Mouse (Mus musculus) heart, embryonic 15.5 days (tissue): ENCODE data around the gene Srrm2. TPM values are rescaled to one million over a fixed set of nuclear protein-coding genes. Genes with fewer than 3 reads are reported as not detected.

Source experiments
- ATAC-seq: fragments of 200-750 bp; cut with Nextera tagmentation; replicated peaks from 2 replicates; pipeline ENCODE4 v1.8.0; 2017; ENCODE audit warnings: low read depth, moderate TSS enrichment; ENCODE audit not compliant: insufficient number of reproducible peaks, insufficient read depth, low FRiP score
- H3K27ac ChIP-seq: fragments of 300-500 bp; sonication (generic); 2 replicates; pipeline ENCODE4 v1.5.1; 2015; ENCODE audit warnings: mild to moderate bottlenecking, inconsistent platforms
- H3K27me3 ChIP-seq: fragments of 300-500 bp; sonication (generic); 2 replicates; pipeline ENCODE4 v1.6.1; 2015; ENCODE audit warnings: inconsistent platforms
- H3K36me3 ChIP-seq: fragments of 300-500 bp; sonication (generic); 2 replicates; pipeline ENCODE4 v1.6.1; 2015; ENCODE audit warnings: mild to moderate bottlenecking, inconsistent platforms
- H3K4me1 ChIP-seq: fragments of 300-500 bp; sonication (generic); replicated peaks from 2 replicates; pipeline ENCODE4 v1.6.1; 2015; ENCODE audit warnings: inconsistent platforms
- H3K4me2 ChIP-seq: fragments of 300-500 bp; sonication (generic); 2 replicates; pipeline ENCODE4 v1.6.1; 2015; ENCODE audit warnings: inconsistent platforms, mild to moderate bottlenecking, moderate library complexity
- H3K4me3 ChIP-seq: fragments of 300-500 bp; sonication (generic); 2 replicates; pipeline ENCODE4 v1.5.1; 2015; ENCODE audit warnings: mild to moderate bottlenecking, inconsistent platforms
- H3K9ac ChIP-seq: fragments of 300-500 bp; sonication (generic); 2 replicates; pipeline ENCODE4 v1.6.1; 2015; ENCODE audit warnings: mild to moderate bottlenecking, inconsistent platforms
- H3K9me3 ChIP-seq: fragments of 300-500 bp; sonication (generic); replicated peaks from 2 replicates; pipeline ENCODE4 v1.6.1; 2016; ENCODE audit warnings: inconsistent platforms
- WGBS: fragments of 180-500 bp; shearing (Covaris S2); methylation state at CpG from one replicate; pipeline ENCODE4 v1.1.7; 2015; ENCODE audit warnings: mixed read lengths; 5-methylcytosine and 5-hydroxymethylcytosine counted together
- microRNA-seq: library from miRNA; unstranded; fragments of <30 nt; microRNA quantifications from one replicate; pipeline ENCODE4, GENCODE M21; 2016
- polyA plus RNA-seq: library from polyadenylated mRNA; unstranded; fragments of >200 nt; fragmentation: Nextera tagmentation; extraction: Ambion mirVana; gene quantifications from 2 replicates; pipeline ENCODE4 v1.2.1, GENCODE M21; 2015

Gene Srrm2
- polyA plus RNA-seq, 1 experiment from 2014 or later, result 315 TPM

DNA sequence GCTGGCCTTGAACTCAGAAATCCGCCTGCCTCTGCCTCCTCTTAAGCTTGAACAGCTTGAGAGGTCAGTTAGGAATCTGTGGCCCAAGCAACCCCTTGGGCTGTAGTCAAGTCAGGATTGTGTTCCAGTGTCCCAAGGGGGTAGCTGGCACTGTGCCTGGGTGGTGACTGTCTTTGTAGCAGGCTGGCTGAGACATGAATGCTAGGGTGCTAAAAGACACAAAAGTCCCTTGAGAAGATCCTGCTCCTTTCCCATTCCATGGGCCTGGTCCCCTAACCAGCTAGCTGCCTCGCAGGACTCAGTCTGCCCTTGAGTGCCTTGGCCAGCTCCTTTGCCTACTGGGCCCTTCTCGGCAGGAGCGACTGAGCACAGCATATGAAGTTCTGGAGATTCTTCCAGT lies 72.6 kb downstream of the Srrm2 start:
- no peak for ATAC-seq
- Histone ChIP-seq H3K9me3 (no peaks in the 10 kb centered on the region), H3K9ac (no peak overlapping the region), H3K4me3 (no peak overlapping the region), H3K27me3 (peaks cover 6% of the 10 kb centered on the region; the same call in 1 of the 2 replicates), H3K36me3 (no peaks in the 10 kb centered on the region), H3K4me2 (no peak overlapping the region), H3K27ac (no peak overlapping the region), H3K4me1 (no peaks in the 10 kb centered on the region)
- 73% methylated on average over 4 of the region's 4 CpGs for WGBS

GRCm38 (mm10) chr17:23867756-23868155 lies 77.4 kb downstream of the Srrm2 start, which contains the start of gene Prss21:
Gene Prss21 (plus strand): TSS chr17:23868056.
- Histone ChIP-seq H3K9ac (no peak within 1 kb of the TSS), H3K4me1 (no peaks in the 10 kb centered on the region), H3K27me3 (no peaks in the 10 kb centered on the region), H3K36me3 (no peaks in the 10 kb centered on the region), H3K4me2 (no peak within 1 kb of the TSS), H3K27ac (no peak within 1 kb of the TSS), H3K4me3 (no peak within 1 kb of the TSS), H3K9me3 (no peaks in the 10 kb centered on the region)
- WGBS, result 83% methylated on average over 15 of the region's 15 CpGs
- no peak for ATAC-seq

DNA sequence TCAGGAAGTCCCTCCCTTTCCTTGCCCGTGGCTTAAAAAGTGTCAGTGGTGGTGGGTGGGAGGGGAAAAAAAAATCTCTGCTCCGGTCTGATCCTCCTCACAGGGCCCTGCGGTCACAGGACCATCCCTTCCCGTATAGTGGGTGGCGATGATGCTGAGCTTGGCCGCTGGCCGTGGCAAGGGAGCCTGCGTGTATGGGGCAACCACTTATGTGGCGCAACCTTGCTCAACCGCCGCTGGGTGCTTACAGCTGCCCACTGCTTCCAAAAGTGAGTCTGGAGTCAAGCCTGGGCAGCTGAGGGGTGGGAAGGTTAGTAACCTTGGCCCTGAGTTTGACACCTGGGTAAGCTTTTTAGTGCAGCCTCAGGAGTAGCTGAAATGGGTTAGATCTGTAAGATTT lies 78.2 kb downstream of the Srrm2 start:
- no peaks in the 10 kb centered on the region for H3K9me3 ChIP-seq
- no peaks in the 10 kb centered on the region for H3K27me3 ChIP-seq
- no peak for ATAC-seq
- H3K27ac ChIP-seq, result no peak overlapping the region
- 82% methylated on average over 11 of the region's 11 CpGs for WGBS
- no peaks in the 10 kb centered on the region for H3K36me3 ChIP-seq
- no peaks in the 10 kb centered on the region for H3K4me1 ChIP-seq
- H3K4me2 ChIP-seq, result no peak overlapping the region
- H3K4me3 ChIP-seq, result no peak overlapping the region
- no peak overlapping the region for H3K9ac ChIP-seq

Small RNA genes within 50 kb of the gene (microRNA-seq; reads per million reads assigned to microRNA genes)
- 1.5 reads per million for gene Mir5125

Other genes starting within 250 kb of the Srrm2 start
- gene Zfp213, start 226.3 kb upstream of the Srrm2 start, polyA plus RNA-seq, result 10.9 and 14.4 TPM in 2 replicates
- 6.7 and 8.3 TPM in 2 replicates for gene Zfp13, start 191.0 kb upstream of the Srrm2 start, polyA plus RNA-seq
- gene Zscan10, start 189.7 kb upstream of the Srrm2 start, polyA plus RNA-seq, result 0.06 TPM in 1 of 2 replicates, not detected in the other
- gene Mmp25, start 145.3 kb upstream of the Srrm2 start, polyA plus RNA-seq, result 0.38 and 0.48 TPM in 2 replicates
- gene Bicdl2, start 130.0 kb upstream of the Srrm2 start, polyA plus RNA-seq, result 0.35 and 0.39 TPM in 2 replicates
- gene Hcfc1r1, start 116.9 kb upstream of the Srrm2 start, polyA plus RNA-seq, result 226 and 282 TPM in 2 replicates
- gene Thoc6, start 116.7 kb upstream of the Srrm2 start, polyA plus RNA-seq, result 29.4 and 36.8 TPM in 2 replicates
- 107 and 116 TPM in 2 replicates for gene Tnfrsf12a, start 113.1 kb upstream of the Srrm2 start, polyA plus RNA-seq
- gene Cldn6, start 111.3 kb upstream of the Srrm2 start, polyA plus RNA-seq, result 4.5 and 12.9 TPM in 2 replicates
- 0.09 and 0.68 TPM in 2 replicates for gene Cldn9, start 106.5 kb upstream of the Srrm2 start, polyA plus RNA-seq
- gene 1520401A03Rik, start 67.7 kb upstream of the Srrm2 start, polyA plus RNA-seq, result not detected in 2 replicates
- 22.4 and 37.6 TPM in 2 replicates for gene Pkmyt1, start 64.2 kb upstream of the Srrm2 start, polyA plus RNA-seq
- 13.5 and 18.7 TPM in 2 replicates for gene Paqr4, start 49.7 kb upstream of the Srrm2 start, polyA plus RNA-seq
- gene Kremen2, start 44.7 kb upstream of the Srrm2 start, polyA plus RNA-seq, result 0.28 and 3.3 TPM in 2 replicates
- gene Flywch1, start 18.9 kb upstream of the Srrm2 start, polyA plus RNA-seq, result 36.5 and 47.5 TPM in 2 replicates
- gene Flywch2, start 4.5 kb upstream of the Srrm2 start, polyA plus RNA-seq, result 4.8 and 9.1 TPM in 2 replicates
- 782 and 921 TPM in 2 replicates for gene Elob, start 38.6 kb downstream of the Srrm2 start, polyA plus RNA-seq
- 0.13 TPM in 1 of 2 replicates, not detected in the other for gene Prss33, start 45.5 kb downstream of the Srrm2 start, polyA plus RNA-seq
- gene Prss32, start 53.3 kb downstream of the Srrm2 start, polyA plus RNA-seq, result not detected in 2 replicates
- gene Prss41, start 53.6 kb downstream of the Srrm2 start, polyA plus RNA-seq, result 0.06 and 0.33 TPM in 2 replicates
- gene Prss21, start 77.5 kb downstream of the Srrm2 start, polyA plus RNA-seq, result not detected in 2 replicates
- not detected in 2 replicates for gene Dcpp1, start 90.3 kb downstream of the Srrm2 start, polyA plus RNA-seq
- not detected in 2 replicates for gene Dcpp2, start 90.3 kb downstream of the Srrm2 start, polyA plus RNA-seq
- gene Dcpp3, start 126.9 kb downstream of the Srrm2 start, polyA plus RNA-seq, result not detected in 2 replicates
- gene Sbp, start 151.1 kb downstream of the Srrm2 start, polyA plus RNA-seq, result not detected in 2 replicates
- not detected in 2 replicates for gene Sbpl, start 164.7 kb downstream of the Srrm2 start, polyA plus RNA-seq
- 0.34 TPM in 1 of 2 replicates, not detected in the other for gene Prss30, start 190.0 kb downstream of the Srrm2 start, polyA plus RNA-seq
- gene Prss22, start 207.6 kb downstream of the Srrm2 start, polyA plus RNA-seq, result 0.13 TPM in 1 of 2 replicates, not detected in the other
- gene Prss27, start 247.6 kb downstream of the Srrm2 start, polyA plus RNA-seq, result not detected in 2 replicates